Mouse (Mus musculus): ENCODE measurements around the gene Clic4.

The Clic4 gene

GRCm38 (mm10) chr4:135256536-135257450, 15.8 kb downstream of the Clic4 start:
- no peak for DNase-seq (ENCODE audit: low spot score)

DNA sequence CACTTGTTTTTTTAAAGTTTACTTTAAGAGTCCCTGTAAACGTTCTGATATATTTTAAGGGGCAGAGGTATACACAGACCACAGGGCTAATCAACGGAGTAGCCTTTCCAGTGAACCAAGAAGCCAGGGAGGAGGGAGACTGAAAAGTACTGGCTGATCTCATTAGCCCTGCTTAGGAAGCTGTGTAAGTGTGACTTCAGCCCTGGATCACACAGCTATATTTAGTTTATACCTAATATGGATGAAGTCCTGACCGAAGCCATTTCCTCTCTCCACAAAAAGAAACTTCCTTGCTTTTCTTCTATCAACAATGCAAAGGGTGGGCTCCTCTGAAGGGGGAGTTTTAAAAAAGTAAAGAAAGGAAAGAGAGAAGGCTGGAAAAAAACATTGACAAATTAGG, 17.8 kb downstream of the Clic4 start:
- DNase-seq (ENCODE audit: low spot score): no peak

DNA sequence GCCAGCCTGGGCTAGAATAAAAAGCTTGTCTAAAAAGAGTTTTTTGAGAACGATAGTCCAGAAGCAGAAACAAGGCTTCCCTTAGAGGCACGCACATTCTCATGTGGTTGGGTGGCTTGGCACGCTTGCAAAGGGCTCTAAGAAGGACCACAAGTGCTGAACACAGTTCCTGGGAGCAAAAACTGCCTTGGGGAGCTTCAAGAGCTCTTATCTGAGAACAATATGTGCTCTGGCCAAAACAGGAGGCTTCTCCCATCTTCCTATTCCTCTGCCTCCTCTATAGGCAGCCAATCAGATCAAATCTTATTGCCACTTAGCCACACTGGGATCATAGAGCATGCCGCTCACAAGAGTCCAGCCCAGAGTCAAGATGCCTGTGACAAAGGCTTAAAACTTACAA, 18.3 kb downstream of the Clic4 start:
- peak; percentile 79 for DNase-seq (ENCODE audit: low spot score)

GRCm38 (mm10) chr4:135253239-135254039, 19.2 kb downstream of the Clic4 start:
- no peak for DNase-seq (ENCODE audit: low spot score)

- no peak for DNase-seq (ENCODE audit: low spot score)
Measured at GRCm38 (mm10) chr4:135251801-135252200, 20.8 kb downstream of the Clic4 start.

- DNase-seq (ENCODE audit: low spot score): no peak
Measured at GRCm38 (mm10) chr4:135248250-135249018, 24.2 kb downstream of the Clic4 start.

GRCm38 (mm10) chr4:135246866-135247756, 25.5 kb downstream of the Clic4 start:
- no peak for DNase-seq (ENCODE audit: low spot score)

DNA sequence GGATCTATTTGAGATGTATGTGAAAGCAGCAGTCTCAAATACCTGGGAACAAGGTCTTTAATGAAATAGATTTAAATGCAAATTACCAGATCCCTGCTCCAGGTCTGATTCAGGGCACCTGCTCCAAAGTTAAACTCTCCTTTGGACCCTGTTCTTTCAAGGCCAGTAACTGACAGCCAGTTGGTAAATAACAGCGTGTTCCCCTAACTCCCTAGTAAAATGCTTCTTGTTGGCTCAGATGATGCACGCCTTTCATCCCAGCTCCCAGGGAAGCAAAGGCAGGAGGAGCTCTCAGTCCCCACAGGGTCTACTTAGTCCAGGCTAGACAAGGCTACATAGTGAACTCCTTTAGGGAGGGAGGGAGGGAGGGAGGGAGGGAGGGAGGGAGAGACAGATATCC, 26.2 kb downstream of the Clic4 start:
- DNase-seq (ENCODE audit: low spot score): no peak

- no peak for DNase-seq (ENCODE audit: low spot score)
Measured at GRCm38 (mm10) chr4:135245841-135246240, 26.8 kb downstream of the Clic4 start.

- DNase-seq (ENCODE audit: low spot score): no peak
Measured at GRCm38 (mm10) chr4:135244335-135244734, 28.3 kb downstream of the Clic4 start.

DNA sequence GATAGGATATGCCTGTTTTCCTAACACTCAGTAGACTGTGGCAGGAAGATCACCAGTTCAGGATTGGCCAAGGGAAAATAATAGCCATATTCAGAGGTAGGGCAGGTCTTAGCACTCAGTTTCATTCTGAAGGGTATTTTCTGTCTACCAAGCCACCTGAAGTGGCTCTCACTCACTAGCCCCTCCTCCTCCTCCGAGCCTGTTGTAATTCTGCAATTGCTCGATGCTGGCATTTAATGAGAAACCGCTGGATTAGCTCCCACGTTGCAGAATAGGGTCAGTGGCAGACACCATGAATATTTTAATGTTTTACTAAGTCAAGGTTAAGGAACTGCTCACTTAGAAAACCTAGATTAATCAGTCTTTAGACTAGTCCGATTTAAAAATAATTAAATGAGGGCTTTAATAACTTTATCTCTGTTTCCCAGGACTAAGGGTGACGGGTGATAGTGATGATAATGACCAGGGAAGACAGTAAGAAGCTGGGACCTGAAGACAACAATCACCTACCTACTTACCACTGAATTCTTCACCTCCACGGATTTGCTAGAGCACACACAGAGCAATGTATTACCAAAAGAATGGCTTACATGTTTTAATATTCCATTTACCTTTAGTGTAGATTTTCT, 29.6 kb downstream of the Clic4 start:
- DNase-seq (ENCODE audit: low spot score): no peak

DNA sequence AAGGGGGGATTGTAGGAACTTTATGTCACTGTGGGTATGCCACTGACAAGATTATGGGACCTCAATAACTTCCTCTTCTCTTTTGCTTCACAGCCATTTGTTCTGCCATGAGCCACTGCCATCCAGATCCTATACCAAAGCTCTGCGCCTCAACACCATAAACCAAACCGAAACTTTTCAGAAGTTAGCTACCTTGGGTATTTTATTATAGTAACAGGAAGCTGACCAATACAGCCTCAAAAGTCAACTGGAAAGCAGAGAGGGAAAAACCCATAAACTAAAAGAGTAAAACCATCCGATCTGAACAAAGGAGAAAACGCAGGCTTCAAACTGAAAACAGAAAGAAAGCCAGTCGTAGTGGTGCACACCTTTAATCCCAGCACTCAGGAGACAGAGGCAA, 30.2 kb downstream of the Clic4 start:
- no peak for DNase-seq (ENCODE audit: low spot score)

GRCm38 (mm10) chr4:135241669-135242068, 30.9 kb downstream of the Clic4 start:
- DNase-seq (ENCODE audit: low spot score): no peak

- DNase-seq (ENCODE audit: low spot score): no peak
Measured at GRCm38 (mm10) chr4:135241106-135241505, 31.5 kb downstream of the Clic4 start.

DNA sequence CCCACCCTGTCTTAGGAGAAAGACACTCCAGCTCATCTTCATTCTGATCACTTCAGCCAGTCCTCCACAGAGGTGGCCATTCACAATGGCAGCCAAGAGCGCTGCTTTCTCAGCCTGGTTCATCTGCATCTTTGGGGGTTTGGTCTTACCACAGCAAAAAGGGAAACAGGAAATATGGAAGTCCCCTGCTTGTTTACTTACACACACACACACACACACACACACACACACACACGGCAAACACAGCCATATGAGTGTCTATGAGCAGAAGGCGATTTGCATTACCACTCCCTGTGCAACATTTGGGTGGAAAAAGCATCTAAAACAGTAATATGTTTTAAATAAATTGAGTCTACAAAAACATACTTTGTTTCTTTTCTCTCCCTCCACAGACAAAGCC, 32.3 kb downstream of the Clic4 start:
- no peak for DNase-seq (ENCODE audit: low spot score)

- no peak for DNase-seq (ENCODE audit: low spot score)
Measured at GRCm38 (mm10) chr4:135238706-135239510, 33.7 kb downstream of the Clic4 start.

DNA sequence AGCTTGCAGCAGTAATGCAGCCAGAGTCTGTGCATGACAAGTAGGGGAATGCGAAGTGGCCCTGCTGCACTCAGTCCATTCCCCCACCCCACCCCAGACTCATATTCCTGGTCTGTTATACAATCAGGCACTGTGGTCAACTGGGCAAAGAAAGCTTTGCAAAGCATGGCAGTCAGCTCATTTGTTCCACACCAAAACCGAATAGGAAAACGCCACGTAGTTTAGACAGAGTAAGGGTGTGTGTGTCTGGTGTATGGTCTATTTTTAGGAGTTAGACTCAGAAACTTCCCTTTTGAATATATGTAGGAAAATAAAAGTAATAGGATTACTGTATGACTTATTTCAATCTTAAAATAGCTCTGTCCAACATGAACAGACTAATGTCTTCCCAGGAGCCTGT, 36.0 kb downstream of the Clic4 start:
- no peak for DNase-seq (ENCODE audit: low spot score)

- DNase-seq (ENCODE audit: low spot score): no peak
Measured at GRCm38 (mm10) chr4:135235546-135235945, 37.1 kb downstream of the Clic4 start.

DNA sequence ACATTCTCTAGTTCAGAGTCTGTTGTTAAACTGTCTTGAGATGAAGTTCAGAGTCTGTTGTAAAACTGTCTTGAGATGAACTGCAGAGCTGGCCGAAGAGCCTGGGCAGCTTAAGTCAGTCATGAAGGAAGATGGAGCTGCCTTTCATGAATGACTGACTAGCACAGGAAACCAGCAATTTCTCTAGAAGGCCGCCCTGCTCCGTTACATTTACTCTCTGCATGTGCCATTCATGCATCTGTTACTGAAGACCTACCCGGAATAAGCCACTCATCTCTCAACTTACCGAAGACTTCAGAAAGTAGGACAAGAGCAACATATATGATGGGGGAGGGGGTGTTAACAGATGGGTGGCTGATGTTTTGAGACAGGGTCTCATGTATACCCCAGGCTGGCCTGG, 40.1 kb downstream of the Clic4 start:
- DNase-seq (ENCODE audit: low spot score): no peak

- no peak for DNase-seq (ENCODE audit: low spot score)
Measured at GRCm38 (mm10) chr4:135231543-135231942, 41.1 kb downstream of the Clic4 start.
